Mouse (Mus musculus): ENCODE data around the gene Ttn. TPM values are rescaled to one million over a fixed set of nuclear protein-coding genes. Genes with fewer than 3 reads are reported as not detected.

The Ttn gene
- total and polyA plus RNA-seq, 2 experiments from 2014 or later, result 0.22 to 0.81 TPM

DNA sequence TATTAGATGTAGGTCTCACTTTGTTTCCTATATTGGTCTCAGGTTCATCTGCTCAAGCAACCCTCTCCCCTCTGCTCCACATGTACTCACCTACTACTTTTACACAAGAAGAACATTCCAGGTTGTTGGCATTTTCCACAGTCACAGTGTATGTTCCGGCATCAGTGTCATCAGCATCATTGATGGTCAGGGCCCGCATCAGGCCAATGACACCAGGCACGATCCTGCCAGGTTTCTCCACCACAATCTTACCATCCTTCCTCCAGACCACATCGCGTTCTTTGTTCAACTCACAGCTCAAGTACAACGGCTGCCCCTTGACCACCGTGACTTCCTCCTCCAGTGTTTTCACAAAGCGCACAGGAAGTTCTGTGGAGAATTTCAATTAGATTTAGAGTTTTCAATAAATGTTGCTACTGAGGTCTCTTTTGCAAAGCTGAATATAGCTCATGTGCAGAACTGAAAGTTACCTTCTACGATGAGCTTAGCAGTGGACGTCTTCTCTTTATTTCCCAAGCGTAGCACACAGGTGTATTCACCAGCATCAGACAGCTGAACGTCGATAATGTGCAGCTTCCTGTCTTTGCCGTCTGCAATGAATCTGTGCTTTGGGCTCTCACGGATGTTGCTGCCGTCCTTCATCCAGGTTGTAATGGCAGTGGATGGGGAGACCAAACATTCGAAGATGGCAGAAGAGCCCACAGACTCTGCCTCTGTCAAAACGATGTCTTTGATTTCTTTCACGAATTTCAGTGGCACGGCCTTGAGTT, 168.1 kb downstream of the Ttn start:
- TF ChIP-seq CTCF (IDR thresholded peaks at IDR 0.05; ENCODE audit: low read depth), result no peak
- H3K4me3 ChIP-seq (ENCODE audit: low read depth, low read length), result no peak overlapping the region
- H3K4me1 ChIP-seq (ENCODE audit: insufficient read depth), result no peaks in the 10 kb centered on the region
- ATAC-seq (no peak), DNase-seq (no peak)
- H3K36me3 ChIP-seq (ENCODE audit: insufficient read depth), result no peaks in the 10 kb centered on the region
- WGBS, result 93% methylated on average over 20 of the region's 20 CpGs
- no peaks in the 10 kb centered on the region for H3K9me3 ChIP-seq (ENCODE audit: low read length)
- no peak overlapping the region for H3K9ac ChIP-seq
- H3K27ac ChIP-seq (ENCODE audit: low read depth, low read length), result no peak overlapping the region
- no peaks in the 10 kb centered on the region for H3K27me3 ChIP-seq (ENCODE audit: insufficient read depth, low read length)
- H3K4me2 ChIP-seq (ENCODE audit: low read depth), result no peak overlapping the region

DNA sequence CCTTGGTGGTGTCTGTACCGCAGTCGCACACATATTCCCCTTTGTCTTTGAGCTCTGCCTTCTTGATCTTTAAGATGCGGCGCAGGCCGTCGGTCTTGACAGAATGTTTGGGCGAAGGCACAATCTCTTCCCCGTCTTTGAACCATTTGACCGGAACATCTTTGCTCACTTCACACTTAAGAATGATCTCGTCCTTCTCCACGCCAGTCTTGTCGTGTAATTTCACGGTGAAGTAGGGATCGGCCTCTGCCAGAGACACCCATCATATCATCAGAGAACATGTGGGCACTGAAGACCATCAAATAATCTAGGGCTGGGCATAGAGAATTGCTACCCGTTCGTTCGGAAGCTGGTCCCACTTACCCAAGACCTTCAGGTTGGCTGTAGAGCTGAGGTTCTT, 171.2 kb downstream of the Ttn start:
- H3K27me3 ChIP-seq (ENCODE audit: insufficient read depth, low read length), result no peaks in the 10 kb centered on the region
- no peak overlapping the region for H3K9ac ChIP-seq
- no peaks in the 10 kb centered on the region for H3K9me3 ChIP-seq (ENCODE audit: low read length)
- no peak overlapping the region for H3K4me2 ChIP-seq (ENCODE audit: low read depth)
- DNase-seq (no peak), ATAC-seq (no peak)
- no peak overlapping the region for H3K27ac ChIP-seq (ENCODE audit: low read depth, low read length)
- H3K4me3 ChIP-seq (ENCODE audit: low read depth, low read length), result no peak overlapping the region
- H3K36me3 ChIP-seq (ENCODE audit: insufficient read depth), result no peaks in the 10 kb centered on the region
- TF ChIP-seq CTCF (IDR thresholded peaks at IDR 0.05; ENCODE audit: low read depth), result no peak
- WGBS, result 97% methylated on average over 17 of the region's 17 CpGs
- no peaks in the 10 kb centered on the region for H3K4me1 ChIP-seq (ENCODE audit: insufficient read depth)

DNA sequence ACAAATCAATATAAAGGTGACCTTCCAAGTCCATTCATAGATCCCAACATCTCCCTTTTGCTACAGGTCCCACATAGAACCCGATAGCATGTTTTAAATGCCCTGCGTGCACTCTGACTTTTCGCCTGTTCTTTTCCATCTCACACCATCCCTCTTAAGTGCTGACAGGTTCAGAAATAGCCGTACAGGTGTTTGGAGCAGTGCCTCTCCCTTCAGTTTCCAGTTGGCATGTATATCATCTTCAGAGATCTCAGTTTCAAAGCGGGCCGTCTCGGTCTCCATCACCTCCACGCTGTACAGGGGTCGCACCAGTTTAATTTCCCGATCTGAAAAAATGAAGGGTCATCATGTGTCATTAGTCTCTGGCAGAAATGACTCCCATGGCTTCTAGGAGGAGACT, 174.0 kb downstream of the Ttn start:
- DNase-seq (no peak), ATAC-seq (no peak)
- WGBS, result 96% methylated on average over 10 of the region's 10 CpGs
- no peak overlapping the region for H3K9ac ChIP-seq
- H3K36me3 ChIP-seq (ENCODE audit: insufficient read depth), result no peaks in the 10 kb centered on the region
- H3K4me1 ChIP-seq (ENCODE audit: insufficient read depth), result no peaks in the 10 kb centered on the region
- H3K4me2 ChIP-seq (ENCODE audit: low read depth), result no peak overlapping the region
- H3K4me3 ChIP-seq (ENCODE audit: low read depth, low read length), result no peak overlapping the region
- TF ChIP-seq CTCF (IDR thresholded peaks at IDR 0.05; ENCODE audit: low read depth), result no peak
- H3K27ac ChIP-seq (ENCODE audit: low read depth, low read length), result no peak overlapping the region
- no peaks in the 10 kb centered on the region for H3K9me3 ChIP-seq (ENCODE audit: low read length)
- H3K27me3 ChIP-seq (ENCODE audit: insufficient read depth, low read length), result no peaks in the 10 kb centered on the region

DNA sequence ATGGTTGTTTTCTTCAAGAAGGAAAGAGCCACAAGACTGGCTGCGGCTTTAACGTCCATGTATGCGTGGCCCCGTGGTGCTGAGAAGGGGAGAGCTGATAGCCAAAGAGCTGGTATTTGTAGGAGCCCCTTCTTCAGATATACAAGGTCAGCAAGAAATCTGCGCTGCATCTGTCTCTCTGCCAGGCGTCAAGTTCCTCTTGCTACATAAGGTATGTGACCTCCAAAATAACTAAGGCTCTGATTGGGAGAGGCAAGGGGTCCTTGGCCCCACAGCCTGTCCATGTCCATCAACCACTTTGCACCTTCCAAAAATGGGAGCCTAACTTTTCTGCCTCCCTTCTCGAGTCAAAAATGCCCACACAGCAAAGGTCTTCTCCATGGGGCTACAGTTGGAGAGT, 175.1 kb downstream of the Ttn start:
- Histone ChIP-seq H3K27ac (ENCODE audit: low read depth, low read length) (no peak overlapping the region), H3K9me3 (ENCODE audit: low read length) (no peaks in the 10 kb centered on the region), H3K4me1 (ENCODE audit: insufficient read depth) (no peaks in the 10 kb centered on the region), H3K4me2 (ENCODE audit: low read depth) (no peak overlapping the region), H3K36me3 (ENCODE audit: insufficient read depth) (no peaks in the 10 kb centered on the region), H3K4me3 (ENCODE audit: low read depth, low read length) (no peak overlapping the region), H3K27me3 (ENCODE audit: insufficient read depth, low read length) (no peaks in the 10 kb centered on the region), H3K9ac (no peak overlapping the region)
- WGBS, result 89% methylated on average over 7 of the region's 7 CpGs
- TF ChIP-seq CTCF (IDR thresholded peaks at IDR 0.05; ENCODE audit: low read depth), result no peak
- DNase-seq (no peak), ATAC-seq (no peak)

DNA sequence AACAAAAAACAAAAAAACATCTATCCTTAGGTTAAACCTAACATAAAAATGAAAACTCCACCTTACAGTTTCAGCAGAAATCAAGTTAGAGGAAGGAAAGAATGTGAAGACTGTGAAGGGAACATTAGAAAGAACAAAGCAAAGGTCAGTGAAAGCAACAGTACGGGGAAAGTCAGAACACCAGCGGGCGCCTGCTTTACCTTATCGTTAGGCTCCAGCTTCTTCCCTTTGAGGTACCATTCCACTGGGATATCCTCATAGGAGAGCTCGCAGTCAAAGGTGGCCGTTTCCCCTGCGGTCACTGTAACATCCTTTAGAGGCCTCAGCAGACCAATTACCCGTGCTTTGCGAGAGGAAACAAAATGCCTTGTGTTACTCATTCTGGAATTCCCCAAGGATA, 175.5 kb downstream of the Ttn start:
- no peaks in the 10 kb centered on the region for H3K9me3 ChIP-seq (ENCODE audit: low read length)
- WGBS, result 76% methylated on average over 9 of the region's 9 CpGs

DNA sequence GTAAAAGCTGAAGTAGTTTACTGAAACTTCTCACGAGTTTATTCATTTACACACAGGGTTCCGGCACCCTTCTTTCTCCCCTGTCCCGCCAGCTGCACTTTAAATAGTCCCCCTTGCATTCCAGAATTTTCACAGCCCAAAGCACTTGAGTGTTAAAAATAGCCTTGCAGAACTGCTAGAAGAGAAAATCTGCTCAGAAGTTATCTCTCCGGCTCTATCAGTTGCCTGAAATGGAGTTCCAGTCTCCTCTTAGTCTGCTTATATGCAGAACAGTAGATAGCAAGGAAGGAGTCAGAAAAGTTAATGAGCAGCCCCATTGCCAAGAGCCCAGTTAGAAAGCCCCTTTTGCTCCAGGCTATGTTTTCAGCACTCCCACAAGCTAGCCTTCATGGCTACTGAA, 176.0 kb downstream of the Ttn start:
- H3K27ac ChIP-seq (ENCODE audit: low read depth, low read length), result no peak overlapping the region
- H3K4me3 ChIP-seq (ENCODE audit: low read depth, low read length), result no peak overlapping the region
- DNase-seq (no peak), ATAC-seq (no peak)
- H3K4me2 ChIP-seq (ENCODE audit: low read depth), result no peak overlapping the region
- WGBS, result 51% methylated on average over 4 of the region's 4 CpGs
- TF ChIP-seq CTCF (IDR thresholded peaks at IDR 0.05; ENCODE audit: low read depth), result no peak
- H3K4me1 ChIP-seq (ENCODE audit: insufficient read depth), result no peaks in the 10 kb centered on the region
- no peak overlapping the region for H3K9ac ChIP-seq
- H3K27me3 ChIP-seq (ENCODE audit: insufficient read depth, low read length), result no peaks in the 10 kb centered on the region
- H3K36me3 ChIP-seq (ENCODE audit: insufficient read depth), result no peaks in the 10 kb centered on the region
- H3K9me3 ChIP-seq (ENCODE audit: low read length), result no peaks in the 10 kb centered on the region

More for the DNA sequence above, 175.5 kb downstream of the Ttn start:
- H3K27me3 ChIP-seq (ENCODE audit: insufficient read depth, low read length), result no peaks in the 10 kb centered on the region
- DNase-seq, result no peak
- H3K4me3 ChIP-seq (ENCODE audit: low read depth, low read length), result no peak overlapping the region
- no peak overlapping the region for H3K9ac ChIP-seq
- no peak for ATAC-seq
- TF ChIP-seq CTCF (IDR thresholded peaks at IDR 0.05; ENCODE audit: low read depth), result no peak
- H3K4me1 ChIP-seq (ENCODE audit: insufficient read depth), result no peaks in the 10 kb centered on the region
- H3K4me2 ChIP-seq (ENCODE audit: low read depth), result no peak overlapping the region
- no peaks in the 10 kb centered on the region for H3K36me3 ChIP-seq (ENCODE audit: insufficient read depth)
- no peak overlapping the region for H3K27ac ChIP-seq (ENCODE audit: low read depth, low read length)

DNA sequence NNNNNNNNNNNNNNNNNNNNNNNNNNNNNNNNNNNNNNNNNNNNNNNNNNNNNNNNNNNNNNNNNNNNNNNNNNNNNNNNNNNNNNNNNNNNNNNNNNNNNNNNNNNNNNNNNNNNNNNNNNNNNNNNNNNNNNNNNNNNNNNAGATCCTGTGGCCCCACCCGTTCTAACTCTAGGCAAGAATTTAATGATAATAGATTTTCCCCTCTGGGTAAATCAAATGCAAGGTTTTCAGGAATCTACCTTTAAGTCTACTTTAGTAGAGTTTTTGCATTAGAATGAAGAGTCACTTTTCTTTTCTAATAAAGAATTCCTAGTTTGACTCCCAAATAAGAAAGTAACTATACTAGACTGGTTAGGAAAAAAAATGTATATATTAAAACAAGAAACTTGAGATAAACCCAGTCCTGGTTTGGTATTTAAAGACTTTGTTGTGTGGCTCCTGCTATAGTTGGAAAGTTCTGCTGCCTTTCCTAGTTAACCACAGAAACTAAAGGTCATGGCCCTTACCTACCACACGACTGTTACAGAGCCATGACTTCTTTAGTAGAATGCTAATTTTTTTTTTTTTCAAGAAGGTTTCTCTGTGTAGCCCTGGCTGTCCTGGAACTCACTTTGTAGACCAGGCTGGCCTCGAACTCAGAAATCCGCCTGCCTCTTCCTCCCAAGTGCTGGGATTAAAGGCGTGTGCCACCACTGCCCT, 177.0 kb downstream of the Ttn start:
- Histone ChIP-seq H3K9me3 (ENCODE audit: low read length) (no peaks in the 10 kb centered on the region), H3K36me3 (ENCODE audit: insufficient read depth) (no peaks in the 10 kb centered on the region), H3K4me3 (ENCODE audit: low read depth, low read length) (no peak overlapping the region), H3K4me1 (ENCODE audit: insufficient read depth) (no peaks in the 10 kb centered on the region), H3K27ac (ENCODE audit: low read depth, low read length) (no peak overlapping the region), H3K27me3 (ENCODE audit: insufficient read depth, low read length) (no peaks in the 10 kb centered on the region), H3K4me2 (ENCODE audit: low read depth) (no peak overlapping the region), H3K9ac (no peak overlapping the region)
- 63% methylated on average over 5 of the region's 5 CpGs for WGBS
- ATAC-seq, result no peak
- no peak for DNase-seq
- no peak for TF ChIP-seq CTCF (IDR thresholded peaks at IDR 0.05; ENCODE audit: low read depth)
